ENCODE assay signal across 17 mouse cellular contexts in genomic region chr15:97421533-97421932, GRCm38 (mm10).
"Had no signal": no experiment of that assay in that cellular context is flagged by ENCODE, and none has a peak within 500 bp of the region (broad histone marks: within the 10 kb centered on the region; RNA-seq: fewer than 3 reads in every experiment).

No protein-coding gene starts in this region.

- H3K9ac ChIP-seq: liver, embryonic 13.5 days; neural tube, embryonic 12.5 days; neural tube, embryonic 15.5 days; stomach, embryonic 15.5 days had no signal

- H3K4me1 ChIP-seq: neural tube, embryonic 12.5 days; stomach, embryonic 15.5 days had no signal

- DNase-seq: kidney, postnatal 14 days; layer of hippocampus, postnatal 36 days; liver, embryonic 13.5 days; lung, adult 2 months; lung, postnatal 14 days; lung, postnatal 4 days; midbrain, embryonic 14.5 days; right cerebral cortex, adult 18-20 months; right cerebral cortex, postnatal 25 days; spleen, adult 18-20 months; thymus, postnatal 25 days had no signal

- H3K9me3 ChIP-seq: liver, embryonic 13.5 days; neural tube, embryonic 12.5 days; neural tube, embryonic 15.5 days; stomach, embryonic 15.5 days had no signal

- ATAC-seq: intestine, postnatal 0 days had no signal

- H3K4me2 ChIP-seq: liver, embryonic 13.5 days; midbrain, embryonic 11.5 days; neural tube, embryonic 12.5 days; neural tube, embryonic 15.5 days; stomach, embryonic 15.5 days had no signal

- H3K4me3 ChIP-seq: left cerebral cortex, adult 2 months; liver, embryonic 13.5 days; neural tube, embryonic 12.5 days; neural tube, embryonic 15.5 days; stomach, embryonic 15.5 days had no signal

- H3K27me3 ChIP-seq: liver, embryonic 13.5 days; neural tube, embryonic 12.5 days; neural tube, embryonic 15.5 days; stomach, embryonic 15.5 days had no signal

- H3K36me3 ChIP-seq: liver, embryonic 13.5 days; neural tube, embryonic 12.5 days; neural tube, embryonic 15.5 days; stomach, embryonic 15.5 days had no signal

- H3K27ac ChIP-seq: left cerebral cortex, adult 2 months; liver, embryonic 13.5 days; neural tube, embryonic 12.5 days; neural tube, embryonic 15.5 days; stomach, embryonic 15.5 days had no signal
